Mouse (Mus musculus) spleen, adult 2 months (tissue): ENCODE measurements around the gene Erg.

Source experiments
- CTCF ChIP-seq: fragments of 200-500 bp; IDR thresholded peaks from 2 replicates; pipeline ENCODE4 v1.5.1; 2011; ENCODE audit warnings: mild to moderate bottlenecking, inconsistent platforms; ENCODE audit not compliant: insufficient read depth, insufficient read length, insufficient replicate concordance; ENCODE audit errors: extremely low read depth
- POLR2A ChIP-seq: fragments of 200-500 bp; IDR thresholded peaks from 2 replicates; pipeline ENCODE4 v1.6.1; 2011; ENCODE audit warnings: low read depth, low read length, inconsistent platforms

DNA sequence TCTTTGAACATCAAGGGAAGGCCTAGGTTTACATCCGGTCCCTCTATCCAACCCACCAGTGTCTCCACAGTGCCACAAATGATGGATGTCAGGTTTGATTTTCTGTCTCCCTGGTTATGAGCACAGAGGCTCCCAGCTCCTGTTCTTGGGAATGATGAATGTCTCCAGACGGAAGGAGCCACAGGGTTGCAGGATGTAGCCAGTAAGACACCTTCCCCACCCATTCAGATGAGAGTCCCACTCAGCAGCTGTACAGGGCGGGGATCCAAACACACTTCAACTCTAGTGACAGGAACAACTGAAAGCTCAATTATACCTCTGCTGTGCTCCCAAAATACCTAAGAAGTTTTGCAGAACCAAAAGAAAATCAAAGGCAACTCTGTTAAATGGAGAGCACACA is 51.2 kb downstream of the Erg start:
- TF ChIP-seq CTCF = no peak
- TF ChIP-seq POLR2A = no peak
